Mouse (Mus musculus) layer of hippocampus, adult 2 months (tissue): Measurements from ENCODE around the gene Ttll12. TPM values are rescaled to one million over a fixed set of nuclear protein-coding genes. Genes with fewer than 3 reads are reported as not detected.
A peak's percentile ranks its signal among the peaks of the same experiment; 100 is the strongest.

ENCODE experiments used
- DNase-seq, 2 experiments: peaks; one replicate each; pipeline ENCODE4 v3.0.0; 2022; ENCODE audit warnings: low spot score in 2 of 2
- H3K27ac ChIP-seq: fragments of 200-600 bp; 2 replicates; pipeline ENCODE4 v1.8.1; 2022
- H3K4me3 ChIP-seq: fragments of 200-600 bp; 2 replicates; pipeline ENCODE4 v1.8.1; 2022; ENCODE audit warnings: mild to moderate bottlenecking
- CTCF ChIP-seq: fragments of 200-600 bp; conservative IDR thresholded peaks from 2 replicates; pipeline ENCODE4 v1.8.1; 2022; ENCODE audit warnings: antibody characterized with exemption, mild to moderate bottlenecking, moderate library complexity
- total RNA-seq, 2 experiments: library from RNA; stranded (reverse); gene quantifications; 2 replicates each; pipeline ENCODE4 v1.2.3; 2021

Ttll12 gene
- total RNA-seq, 2 experiments from 2014 or later, result 10.3 to 11.2 TPM

- no peak overlapping the region for H3K4me3 ChIP-seq
Observed at GRCm38 (mm10) chr15:83541647-83542287, 53.2 kb downstream of the Ttll12 start.

GRCm38 (mm10) chr15:83539905-83540304 lies 55.1 kb downstream of the Ttll12 start:
- no peak for DNase-seq
- TF ChIP-seq CTCF, result no peak
- H3K27ac ChIP-seq, result no peak overlapping the region
- H3K4me3 ChIP-seq, result no peak overlapping the region

More at GRCm38 (mm10) chr15:83541647-83542287, 53.2 kb downstream of the Ttll12 start:
- no peak overlapping the region for H3K27ac ChIP-seq
- no peak for DNase-seq
- TF ChIP-seq CTCF, result no peak

GRCm38 (mm10) chr15:83538855-83539254 lies 56.1 kb downstream of the Ttll12 start:
- no peak overlapping the region for H3K4me3 ChIP-seq
- no peak for TF ChIP-seq CTCF
- H3K27ac ChIP-seq, result no peak overlapping the region
- DNase-seq, result no peak

- DNase-seq, result no peak
- TF ChIP-seq CTCF, result no peak
- Histone ChIP-seq H3K27ac (no peak overlapping the region), H3K4me3 (no peak overlapping the region)
Observed at GRCm38 (mm10) chr15:83535890-83536231, 59.1 kb downstream of the Ttll12 start.

- Histone ChIP-seq H3K27ac (no peak overlapping the region), H3K4me3 (no peak overlapping the region)
- no peak for DNase-seq
- no peak for TF ChIP-seq CTCF
Observed at GRCm38 (mm10) chr15:83534960-83535889, 59.7 kb downstream of the Ttll12 start.

- Histone ChIP-seq H3K27ac (no peak overlapping the region), H3K4me3 (no peak overlapping the region)
- no peak for DNase-seq
- no peak for TF ChIP-seq CTCF
Observed at GRCm38 (mm10) chr15:83532606-83533005, 62.4 kb downstream of the Ttll12 start.

- TF ChIP-seq CTCF, result peak; percentile 40
- H3K4me3 ChIP-seq, result no peak overlapping the region
- H3K27ac ChIP-seq, result no peak overlapping the region
- DNase-seq, result no peak
Observed at GRCm38 (mm10) chr15:83531961-83532469, 62.9 kb downstream of the Ttll12 start.

- DNase-seq, result no peak
- no peak overlapping the region for H3K27ac ChIP-seq
- H3K4me3 ChIP-seq, result no peak overlapping the region
- no peak for TF ChIP-seq CTCF
Observed at GRCm38 (mm10) chr15:83530688-83531087, 64.3 kb downstream of the Ttll12 start.

- DNase-seq, result no peak
- no peak overlapping the region for H3K27ac ChIP-seq
- no peak for TF ChIP-seq CTCF
- H3K4me3 ChIP-seq, result no peak overlapping the region
Observed at GRCm38 (mm10) chr15:83530233-83530632, 64.7 kb downstream of the Ttll12 start.

GRCm38 (mm10) chr15:83529765-83530164 lies 65.2 kb downstream of the Ttll12 start:
- H3K4me3 ChIP-seq, result no peak overlapping the region
- TF ChIP-seq CTCF, result no peak
- DNase-seq, result no peak
- no peak overlapping the region for H3K27ac ChIP-seq

GRCm38 (mm10) chr15:83528892-83529291 lies 66.1 kb downstream of the Ttll12 start:
- H3K27ac ChIP-seq, result no peak overlapping the region
- DNase-seq, result no peak
- H3K4me3 ChIP-seq, result no peak overlapping the region
- no peak for TF ChIP-seq CTCF

GRCm38 (mm10) chr15:83527747-83528146 lies 67.2 kb downstream of the Ttll12 start:
- H3K27ac ChIP-seq, result no peak overlapping the region
- no peak for TF ChIP-seq CTCF
- no peak for DNase-seq
- no peak overlapping the region for H3K4me3 ChIP-seq

GRCm38 (mm10) chr15:83527092-83527437 lies 67.9 kb downstream of the Ttll12 start:
- Histone ChIP-seq H3K27ac (no peak overlapping the region), H3K4me3 (peak overlapping the region; percentile 47)
- TF ChIP-seq CTCF, result no peak
- no peak for DNase-seq
